Mouse (Mus musculus): ENCODE results near the gene Acsf3.

Acsf3 gene

DNA sequence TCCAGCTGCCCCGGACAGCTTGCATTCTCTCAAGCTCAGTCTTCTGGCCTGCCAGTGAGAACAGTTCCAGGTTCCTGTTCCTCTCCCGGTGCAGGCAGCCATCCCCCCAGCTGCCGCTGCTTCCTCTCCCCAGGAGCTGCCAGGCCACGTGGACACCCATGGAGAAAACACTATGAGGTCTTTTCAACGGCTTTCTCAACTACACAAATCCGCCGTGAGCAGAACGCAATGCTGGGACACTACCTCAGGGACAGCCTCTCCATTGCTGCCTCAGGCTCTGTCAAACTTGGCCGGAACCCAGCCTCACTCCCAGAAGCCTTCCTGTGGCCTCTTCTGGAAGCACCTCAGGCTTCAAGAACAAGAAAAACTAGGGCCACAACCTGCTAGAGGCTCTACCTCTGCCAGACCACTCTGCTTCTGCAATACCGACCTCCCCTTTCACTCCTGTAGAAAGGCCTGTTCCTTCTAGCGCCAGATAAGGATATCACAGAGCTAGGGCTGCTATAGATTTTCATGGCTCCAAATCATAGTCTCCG lies 12.5 kb upstream of the Acsf3 start:
- DNase-seq, result no peak

- DNase-seq, result no peak
These were observed 12.0 kb upstream of the Acsf3 start for GRCm38 (mm10) chr8:122763267-122763738.

GRCm38 (mm10) chr8:122764790-122765474 lies 10.4 kb upstream of the Acsf3 start:
- DNase-seq, result no peak

GRCm38 (mm10) chr8:122766189-122766588 lies 9.1 kb upstream of the Acsf3 start:
- DNase-seq, result no peak

DNA sequence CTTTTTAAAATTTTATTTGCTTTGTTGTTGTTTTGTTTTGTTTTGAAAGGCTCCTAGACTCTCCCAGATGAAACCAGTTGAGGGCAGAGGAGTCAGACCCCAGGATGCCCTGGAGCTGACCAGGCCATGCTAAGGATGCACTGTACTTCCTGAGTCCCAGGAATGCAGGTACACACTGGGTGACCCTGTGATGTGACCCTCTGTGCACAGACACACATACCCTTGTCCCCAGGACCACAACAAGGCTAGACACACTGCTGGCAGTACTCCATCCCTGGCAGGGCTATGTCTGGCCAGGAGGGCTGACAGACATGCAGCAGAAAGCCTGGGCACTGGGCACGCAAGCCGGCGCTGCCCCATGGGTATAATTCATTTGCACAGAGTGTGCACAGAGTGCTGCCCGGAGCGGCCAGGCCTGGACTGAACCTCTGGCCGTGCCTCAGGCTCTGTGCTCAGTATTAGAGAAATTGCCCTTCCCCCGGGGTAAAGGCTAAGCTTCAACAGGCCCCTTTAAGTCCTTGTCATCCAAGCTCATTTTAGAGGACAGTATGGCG lies 8.6 kb upstream of the Acsf3 start:
- no peak for DNase-seq

DNA sequence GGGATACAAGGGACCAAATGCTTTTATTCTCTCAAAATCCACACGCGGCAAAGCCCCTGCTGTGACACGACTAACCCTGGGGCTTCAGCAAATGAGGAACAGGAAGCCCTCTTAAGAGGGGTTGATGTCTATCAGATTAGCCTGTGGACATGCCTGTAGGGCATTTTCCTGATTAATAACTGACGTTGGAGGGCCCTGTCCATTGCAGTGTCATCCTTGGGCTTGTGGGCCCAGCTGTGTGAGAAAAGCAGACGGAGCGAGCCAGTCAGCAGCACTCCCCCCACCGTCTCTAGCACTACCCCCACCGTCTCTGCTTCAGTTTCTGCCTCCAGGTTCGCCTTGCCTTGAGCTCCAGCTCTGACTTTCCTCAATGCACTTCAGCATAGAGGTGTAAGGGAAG lies 8.1 kb upstream of the Acsf3 start:
- no peak for DNase-seq

- DNase-seq, result peak; percentile 62
These were observed 5.8 kb upstream of the Acsf3 start for GRCm38 (mm10) chr8:122769251-122770058.

DNA sequence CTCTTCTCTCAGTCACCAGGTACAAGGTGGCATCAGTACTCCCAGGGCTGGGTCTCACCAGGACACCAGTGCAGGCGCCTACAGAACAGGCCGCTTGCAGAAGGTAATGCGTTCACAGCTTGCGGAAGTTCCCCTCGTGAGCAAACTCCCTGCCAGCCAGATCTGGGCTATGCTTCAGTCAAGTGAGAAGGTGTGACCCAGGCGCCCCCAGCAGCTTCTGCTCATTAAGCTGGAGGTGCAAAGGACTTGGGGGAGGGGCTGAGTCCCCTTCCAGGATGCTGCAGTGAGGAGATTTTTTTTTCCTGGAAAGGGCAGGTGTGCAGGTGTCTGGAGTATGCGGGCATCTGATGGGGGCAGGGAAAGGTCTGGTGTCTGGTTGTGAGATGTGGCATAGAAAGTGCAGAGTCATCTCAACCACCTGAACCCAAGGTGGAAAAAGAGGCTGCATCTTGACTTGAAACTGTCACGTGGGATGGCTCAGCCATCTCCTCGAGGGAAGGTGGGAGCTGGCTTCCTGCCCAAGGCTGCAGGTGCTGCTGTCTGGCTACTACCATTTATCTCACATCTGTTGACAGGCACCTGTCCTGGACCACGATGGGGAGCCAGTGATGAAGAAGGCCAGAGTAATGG lies 2.7 kb upstream of the Acsf3 start:
- DNase-seq, result no peak

DNA sequence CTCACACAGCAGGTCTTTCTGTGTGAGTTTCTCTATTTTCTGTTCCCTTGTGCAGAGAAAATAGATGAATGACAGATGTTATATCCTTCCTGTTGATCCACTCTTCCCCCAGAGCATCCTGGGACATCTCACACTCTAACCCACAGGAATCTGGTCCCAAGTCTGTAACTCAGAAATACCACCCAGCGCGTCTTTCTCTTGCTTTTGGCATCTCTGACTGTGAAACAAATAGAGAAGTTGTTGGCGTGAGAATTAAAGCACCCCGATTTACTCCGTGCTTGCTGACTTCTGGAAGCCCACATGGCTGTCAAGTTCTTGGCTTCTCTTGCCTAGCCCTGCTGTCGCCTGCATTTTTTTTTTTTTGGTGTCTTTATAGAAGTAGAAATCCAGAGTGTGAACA lies 2.4 kb downstream of the Acsf3 start:
- no peak for DNase-seq

GRCm38 (mm10) chr8:122778703-122779239 lies 3.5 kb downstream of the Acsf3 start:
- DNase-seq, result no peak

GRCm38 (mm10) chr8:122779255-122779654 lies 4.0 kb downstream of the Acsf3 start:
- no peak for DNase-seq

DNA sequence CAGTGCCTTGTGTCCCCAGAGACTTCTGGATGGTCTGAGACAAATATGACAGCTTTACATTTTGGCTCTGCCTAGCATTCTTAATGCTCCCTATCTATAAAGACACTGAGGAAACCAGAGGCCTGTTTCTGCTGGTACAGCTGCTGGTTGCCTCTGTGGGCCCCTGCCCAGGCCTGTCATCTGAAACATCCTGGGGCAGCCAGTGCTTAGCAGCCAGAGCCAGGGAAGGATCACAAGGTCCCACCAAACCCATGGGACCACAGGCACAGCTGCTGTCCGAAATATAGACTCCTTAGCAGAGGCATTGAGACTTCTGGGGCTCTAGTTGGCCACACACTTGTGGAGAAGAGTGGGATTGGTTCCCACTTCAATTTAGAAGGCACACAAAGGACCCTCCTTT lies 9.5 kb downstream of the Acsf3 start:
- DNase-seq, result no peak

GRCm38 (mm10) chr8:122789796-122790195 lies 14.5 kb downstream of the Acsf3 start:
- DNase-seq, result no peak

DNA sequence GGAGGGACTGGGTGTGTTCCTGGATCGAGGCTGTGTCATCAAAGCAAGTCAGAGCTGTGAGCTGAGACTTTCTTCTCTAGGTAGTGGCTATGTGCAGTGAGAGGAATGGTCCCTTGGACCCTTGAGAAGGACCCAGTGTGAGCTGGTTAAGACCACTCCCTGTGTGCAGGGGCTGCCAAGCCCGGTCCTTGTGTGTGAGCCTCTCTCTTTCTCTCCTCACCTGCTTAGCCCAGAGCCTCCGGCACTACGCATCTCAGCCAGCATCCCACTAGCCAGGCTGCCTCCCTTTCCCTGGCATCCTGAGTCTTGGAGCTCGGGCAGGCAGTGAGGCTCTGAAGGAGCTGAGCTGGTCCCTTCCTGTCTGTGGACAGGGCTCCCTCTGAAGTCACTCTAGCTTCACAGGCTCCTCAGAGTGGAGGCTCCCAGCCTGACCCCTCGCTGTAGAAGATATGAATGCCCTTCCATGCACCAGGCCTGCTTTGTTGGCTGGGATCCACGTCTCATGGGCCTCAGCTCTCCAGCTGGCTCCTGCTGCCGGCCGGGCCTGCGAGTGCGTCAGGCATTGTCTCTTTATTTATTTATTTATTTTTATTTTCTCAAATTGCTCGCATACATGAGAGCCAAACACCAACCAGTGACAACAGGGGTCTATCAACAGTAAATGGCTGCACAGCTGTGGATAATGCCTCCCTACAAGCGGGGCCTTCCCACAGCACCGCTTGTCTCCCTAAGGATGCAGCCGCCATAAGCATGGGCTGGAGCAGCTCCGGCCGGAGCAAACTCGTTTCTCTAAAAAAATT lies 18.3 kb downstream of the Acsf3 start:
- peak; percentile 65 for DNase-seq

GRCm38 (mm10) chr8:122794175-122794454 lies 18.8 kb downstream of the Acsf3 start:
- DNase-seq, result no peak

GRCm38 (mm10) chr8:122803906-122804761 lies 28.8 kb downstream of the Acsf3 start:
- no peak for DNase-seq

DNA sequence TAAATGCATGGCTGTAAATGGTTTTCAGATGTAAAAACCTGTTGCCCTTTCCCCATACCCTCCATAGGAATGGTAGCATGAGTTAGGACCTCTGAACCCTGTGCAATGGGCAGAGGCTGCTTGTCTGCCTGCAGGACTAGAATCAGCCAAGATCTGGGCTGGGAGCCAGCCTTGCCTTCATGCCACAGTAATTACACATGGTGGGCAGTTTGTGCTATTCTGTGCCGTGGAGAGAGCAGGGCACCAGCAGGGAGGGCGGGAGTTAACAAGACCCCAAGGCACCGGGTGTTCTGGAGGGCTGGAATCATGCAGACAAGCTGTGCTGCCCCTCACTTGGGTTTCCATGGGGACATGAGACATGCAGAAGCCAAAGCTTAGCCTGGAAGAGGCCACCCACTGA lies 30.1 kb downstream of the Acsf3 start:
- peak; percentile 58 for DNase-seq

DNA sequence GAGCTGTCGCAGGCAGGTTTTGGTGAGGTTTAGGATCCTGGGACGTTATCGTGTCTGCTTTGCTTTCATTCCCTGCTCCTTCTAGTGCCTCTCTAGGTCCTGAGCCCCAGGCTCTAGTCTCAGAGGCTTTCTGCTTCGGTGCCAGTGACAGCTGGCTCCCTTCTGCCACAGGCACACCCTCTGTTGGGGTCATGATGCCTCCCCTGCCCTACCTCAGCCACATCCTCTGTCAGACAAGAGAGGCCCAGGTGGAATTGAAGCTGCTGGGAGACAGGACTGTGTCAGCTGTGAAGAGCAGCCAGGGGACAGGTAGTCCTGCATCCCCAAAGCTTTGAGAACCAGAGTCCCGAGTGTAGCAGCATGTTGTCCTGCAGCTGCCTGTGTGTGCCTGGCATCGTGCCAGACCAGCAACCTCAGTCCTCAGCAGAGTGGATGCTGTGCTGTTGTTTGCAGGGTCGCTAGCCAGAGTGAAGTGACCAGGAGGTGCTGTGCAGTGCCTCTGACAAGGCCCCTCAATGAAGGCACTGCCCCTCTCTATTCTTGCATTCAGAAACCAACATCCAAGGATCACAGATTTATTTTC lies 31.8 kb downstream of the Acsf3 start:
- no peak for DNase-seq

DNA sequence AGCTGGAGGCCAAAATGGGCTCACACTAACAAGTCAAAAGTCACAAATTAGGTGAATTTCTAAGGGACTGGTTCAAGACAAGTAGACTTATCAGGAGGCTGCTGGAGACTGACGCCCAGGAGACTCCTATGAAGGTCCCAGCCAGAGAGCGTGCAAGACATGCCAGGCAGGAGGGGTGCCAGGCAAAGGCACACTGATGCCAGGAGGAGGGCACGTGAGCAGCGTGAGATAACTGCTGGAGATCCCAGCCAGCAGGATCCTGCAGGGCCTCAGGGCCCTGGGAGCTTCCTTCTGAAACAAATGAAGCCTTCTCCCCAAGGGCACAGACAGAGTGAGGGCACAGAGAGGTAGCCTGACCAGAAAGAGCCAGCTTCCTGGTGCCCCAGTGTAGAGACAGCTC lies 32.6 kb downstream of the Acsf3 start:
- DNase-seq, result no peak

DNA sequence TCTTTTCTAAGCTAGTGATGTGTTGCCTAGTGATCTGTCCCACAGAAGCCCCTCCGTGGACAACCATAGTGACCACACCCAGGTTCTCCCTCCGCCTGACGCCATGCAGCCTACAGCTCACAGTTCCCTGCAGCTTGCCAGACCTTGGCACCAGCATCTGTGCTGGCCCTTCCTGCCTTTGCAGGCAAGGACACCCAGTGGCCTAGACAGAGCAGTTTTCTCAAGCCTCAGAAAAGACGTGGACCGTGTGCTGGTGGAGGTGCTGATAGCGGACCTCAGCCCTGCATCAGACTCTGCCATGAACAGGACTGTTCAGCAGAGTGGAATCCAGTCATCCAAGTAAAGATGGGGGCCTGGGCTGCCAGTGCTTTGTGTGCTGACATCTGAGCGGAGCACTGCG lies 35.1 kb downstream of the Acsf3 start:
- DNase-seq, result no peak
